Mouse (Mus musculus) kidney, embryonic 16.5 days (tissue): ENCODE results near the gene Mief1. TPM values are rescaled to one million over a fixed set of nuclear protein-coding genes. Genes with fewer than 3 reads are reported as not detected.

Source experiments
- ATAC-seq: fragments of 200-750 bp; cut with Nextera tagmentation; 2 replicates; pipeline ENCODE4 v1.8.0; 2017; ENCODE audit warnings: moderate TSS enrichment; ENCODE audit not compliant: low FRiP score, low TSS enrichment
- H3K27ac ChIP-seq: fragments of 300-500 bp; sonication (generic); 2 replicates; pipeline ENCODE4 v1.5.1; 2014; ENCODE audit warnings: low read length
- H3K27me3 ChIP-seq: fragments of 300-500 bp; sonication (generic); 2 replicates; pipeline ENCODE4 v1.6.1; 2014; ENCODE audit warnings: low read length, control low read depth, mixed read lengths; ENCODE audit not compliant: insufficient read depth
- H3K36me3 ChIP-seq: fragments of 300-500 bp; sonication (generic); 2 replicates; pipeline ENCODE4 v1.6.1; 2014; ENCODE audit warnings: low read length, control low read depth, mixed read lengths; ENCODE audit not compliant: insufficient read depth
- H3K4me1 ChIP-seq: fragments of 300-500 bp; sonication (generic); 2 replicates; pipeline ENCODE4 v1.6.1; 2014; ENCODE audit warnings: low read length, control low read depth, mixed read lengths; ENCODE audit not compliant: insufficient read depth
- H3K4me2 ChIP-seq: fragments of 300-500 bp; sonication (generic); replicated peaks from 2 replicates; pipeline ENCODE4 v1.6.1; 2014; ENCODE audit warnings: low read depth, low read length
- H3K4me3 ChIP-seq: fragments of 300-500 bp; sonication (generic); 2 replicates; pipeline ENCODE4 v1.5.1; 2014; ENCODE audit warnings: mild to moderate bottlenecking, low read length
- H3K9ac ChIP-seq: fragments of 300-500 bp; sonication (generic); replicated peaks from 2 replicates; pipeline ENCODE4 v1.6.1; 2014; ENCODE audit warnings: low read length
- H3K9me3 ChIP-seq: fragments of 300-500 bp; sonication (generic); 2 replicates; pipeline ENCODE4 v1.6.1; 2016; ENCODE audit warnings: low read length, control low read depth
- WGBS: fragments of 180-500 bp; shearing (Covaris S2); extraction: QIAGEN DNeasy Blood & Tissue Kit; methylation state at CpG from one replicate; pipeline ENCODE4 v1.1.7; 2014; 5-methylcytosine and 5-hydroxymethylcytosine counted together
- polyA plus RNA-seq: library from polyadenylated mRNA; unstranded; fragments of >200 nt; fragmentation: Nextera tagmentation; extraction: Ambion mirVana; gene quantifications from 2 replicates; pipeline ENCODE4 v1.2.1, GENCODE M21; 2015

Mief1 gene
- polyA plus RNA-seq, 1 experiment from 2014 or later, result 36.3 TPM

DNA sequence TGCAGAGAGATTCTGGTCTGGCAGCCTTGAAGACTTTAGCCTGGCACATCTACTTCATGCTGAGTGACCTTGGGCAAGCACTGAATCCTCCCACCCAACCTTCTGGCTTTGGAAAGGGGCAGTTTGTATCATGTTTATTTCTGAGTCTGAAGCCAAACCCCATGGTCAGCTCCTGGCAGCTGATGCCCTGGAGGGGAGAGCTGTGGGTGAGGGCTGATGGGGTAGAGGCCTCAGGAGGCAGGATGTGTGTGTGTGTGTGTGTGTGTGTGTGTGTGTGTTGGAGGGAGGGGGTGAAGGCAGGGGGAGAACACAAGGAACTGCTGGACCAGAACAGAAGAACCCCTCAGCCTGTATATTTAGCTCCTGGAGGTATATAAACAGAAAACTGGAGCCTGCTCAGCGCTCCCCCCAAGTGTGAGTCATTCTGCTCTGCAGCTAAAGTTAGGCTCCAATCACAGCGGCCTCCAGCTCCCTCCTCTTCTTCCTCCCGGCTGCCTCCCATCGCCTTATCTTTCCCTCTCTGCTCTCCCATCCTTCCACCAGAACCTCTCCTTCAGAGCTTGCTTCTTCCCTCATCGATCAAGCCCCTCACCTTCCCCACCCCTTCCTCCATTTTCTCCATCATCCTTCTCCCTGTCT lies 44.4 kb downstream of the Mief1 start:
- Histone ChIP-seq H3K9ac (no peak overlapping the region), H3K9me3 (no peaks in the 10 kb centered on the region), H3K36me3 (no peaks in the 10 kb centered on the region), H3K27me3 (no peaks in the 10 kb centered on the region; the same call in 1 of the 2 replicates), H3K4me3 (no peak overlapping the region), H3K4me1 (no peaks in the 10 kb centered on the region), H3K27ac (no peak overlapping the region), H3K4me2 (no peak overlapping the region)
- ATAC-seq, result no peak
- WGBS, result 79% methylated on average over 5 of the region's 5 CpGs

GRCm38 (mm10) chr15:80279053-80279452 lies 45.2 kb downstream of the Mief1 start:
- ATAC-seq, result no peak
- H3K36me3 ChIP-seq, result no peaks in the 10 kb centered on the region
- H3K9me3 ChIP-seq, result no peaks in the 10 kb centered on the region
- H3K27me3 ChIP-seq, result peaks cover 4% of the 10 kb centered on the region
- no peak overlapping the region for H3K4me3 ChIP-seq
- 86% methylated on average over 2 of the region's 2 CpGs for WGBS
- no peak overlapping the region for H3K27ac ChIP-seq
- no peaks in the 10 kb centered on the region for H3K4me1 ChIP-seq
- H3K4me2 ChIP-seq, result no peak overlapping the region
- H3K9ac ChIP-seq, result no peak overlapping the region

DNA sequence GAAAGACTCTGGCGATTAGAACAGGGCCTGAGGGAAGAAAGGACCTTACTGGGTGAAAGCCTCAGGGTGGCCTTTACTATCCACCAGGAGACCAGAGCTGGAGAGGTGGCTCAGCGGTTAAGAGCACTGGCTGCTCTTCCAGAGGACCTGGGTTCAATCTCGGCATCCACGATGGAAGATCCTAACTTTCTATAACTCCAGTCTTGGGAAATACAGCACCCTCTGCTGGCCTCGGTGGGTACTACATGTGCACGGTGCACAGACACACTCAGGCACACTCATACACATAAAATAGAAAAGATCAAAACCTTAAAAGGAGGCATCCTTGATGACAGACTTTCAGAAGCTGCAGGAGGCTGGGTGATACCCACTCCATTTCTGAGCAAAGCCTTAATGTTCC lies 46.8 kb downstream of the Mief1 start:
- H3K27me3 ChIP-seq, result peaks cover 20% of the 10 kb centered on the region
- H3K4me3 ChIP-seq, result no peak overlapping the region
- H3K9ac ChIP-seq, result no peak overlapping the region
- no peak for ATAC-seq
- no peaks in the 10 kb centered on the region for H3K4me1 ChIP-seq
- no peak overlapping the region for H3K4me2 ChIP-seq
- no peaks in the 10 kb centered on the region for H3K9me3 ChIP-seq
- WGBS, result 25% methylated on average over 6 of the region's 6 CpGs
- H3K36me3 ChIP-seq, result no peaks in the 10 kb centered on the region
- H3K27ac ChIP-seq, result no peak overlapping the region

DNA sequence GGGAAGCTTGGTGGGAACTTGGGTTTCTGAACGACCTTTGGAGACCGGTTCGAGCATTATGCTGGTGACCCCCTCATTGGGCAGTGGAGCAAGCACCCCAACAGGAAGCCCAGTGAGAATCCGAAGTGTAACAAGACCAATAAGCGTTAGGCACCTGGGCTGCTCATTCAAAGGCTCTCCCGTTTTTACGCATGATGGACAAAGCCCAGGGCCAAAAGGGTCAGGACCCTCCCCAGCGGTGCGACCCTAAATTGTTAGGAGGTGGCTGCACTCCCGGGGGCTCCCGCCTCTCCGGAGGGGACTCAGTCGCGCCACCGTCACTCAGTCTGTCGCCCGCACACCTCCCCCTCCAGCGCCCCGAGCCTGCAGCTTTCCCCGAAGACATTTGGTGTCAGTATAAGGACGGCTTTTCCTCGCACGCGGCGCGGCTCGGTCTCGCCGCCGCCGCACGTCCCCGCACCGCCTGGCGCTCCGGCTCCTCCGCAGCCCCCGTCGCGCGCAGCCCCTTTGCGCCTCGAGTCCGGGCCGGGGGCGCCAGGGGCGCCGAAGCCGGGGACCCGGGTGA lies 53.1 kb downstream of the Mief1 start, which contains the start of gene Cacna1i:
TSS of gene Cacna1i (plus strand) at position 388 of the 565 bp plus-strand sequence.
- 1% methylated on average over 37 of the region's 50 CpGs for WGBS
- Histone ChIP-seq H3K4me3 (peak within 1 kb of the TSS; percentile 49), H3K4me2 (peak within 1 kb of the TSS; percentile 92), H3K4me1 (0 out of 2 replicates have a peak, but pooled peaks cover 4% of the 10 kb centered on the region), H3K27ac (no peak within 1 kb of the TSS), H3K9ac (no peak within 1 kb of the TSS; the same call in 1 of the 2 replicates), H3K9me3 (no peaks in the 10 kb centered on the region), H3K27me3 (peaks cover 69% of the 10 kb centered on the region), H3K36me3 (no peaks in the 10 kb centered on the region)
- no peak for ATAC-seq

DNA sequence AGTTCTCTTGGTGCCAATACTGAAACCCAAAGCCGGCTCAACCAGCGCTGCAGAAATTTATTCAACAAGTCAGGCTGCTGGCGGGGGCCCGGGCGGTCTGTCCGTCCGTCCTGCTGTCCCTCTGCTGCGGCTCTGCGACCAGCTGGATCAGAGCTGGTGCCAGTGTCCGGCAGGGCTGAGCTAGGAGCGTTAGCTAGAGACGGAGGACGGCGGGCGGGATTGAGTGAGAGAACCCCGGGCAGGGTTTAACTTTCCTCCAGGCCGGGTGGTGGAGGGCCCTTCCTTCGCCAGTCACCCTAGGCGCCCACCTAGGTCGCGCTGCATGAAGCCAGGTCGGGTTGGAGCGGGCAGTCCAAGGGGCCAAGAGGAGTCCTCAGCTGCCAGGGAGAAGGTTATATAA lies 54.2 kb downstream of the Mief1 start:
- H3K9ac ChIP-seq, result no peak overlapping the region
- peak overlapping the region; percentile 92 for H3K4me2 ChIP-seq
- 4% methylated on average over 23 of the region's 23 CpGs for WGBS
- H3K27me3 ChIP-seq, result peaks cover 69% of the 10 kb centered on the region
- H3K36me3 ChIP-seq, result no peaks in the 10 kb centered on the region
- peak overlapping the region; percentile 49 for H3K4me3 ChIP-seq
- no peak for ATAC-seq
- no peaks in the 10 kb centered on the region for H3K9me3 ChIP-seq
- 0 out of 2 replicates have a peak, but pooled peaks cover 4% of the 10 kb centered on the region for H3K4me1 ChIP-seq
- H3K27ac ChIP-seq, result no peak overlapping the region

DNA sequence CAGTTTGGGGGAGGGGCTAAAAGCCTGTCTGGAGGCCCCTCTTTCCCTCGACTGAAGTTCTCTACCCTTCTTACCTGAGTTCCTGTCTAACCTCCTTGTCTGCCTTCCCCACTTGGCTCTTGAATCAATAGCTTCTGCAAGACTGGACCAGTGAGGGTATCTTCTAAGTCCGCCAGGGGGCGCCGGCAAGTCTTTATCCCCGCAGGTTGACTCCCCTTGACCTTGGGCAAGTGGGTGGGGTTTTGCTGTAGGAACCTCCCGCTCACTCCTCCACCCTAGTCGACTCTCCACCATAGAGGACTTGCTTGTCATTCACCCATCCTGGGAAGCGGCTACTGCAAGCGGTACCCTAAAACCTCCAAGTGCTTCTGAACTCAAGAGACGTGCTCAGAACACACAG lies 55.6 kb downstream of the Mief1 start:
- ATAC-seq, result no peak
- WGBS, result 10% methylated on average over 10 of the region's 10 CpGs

DNA sequence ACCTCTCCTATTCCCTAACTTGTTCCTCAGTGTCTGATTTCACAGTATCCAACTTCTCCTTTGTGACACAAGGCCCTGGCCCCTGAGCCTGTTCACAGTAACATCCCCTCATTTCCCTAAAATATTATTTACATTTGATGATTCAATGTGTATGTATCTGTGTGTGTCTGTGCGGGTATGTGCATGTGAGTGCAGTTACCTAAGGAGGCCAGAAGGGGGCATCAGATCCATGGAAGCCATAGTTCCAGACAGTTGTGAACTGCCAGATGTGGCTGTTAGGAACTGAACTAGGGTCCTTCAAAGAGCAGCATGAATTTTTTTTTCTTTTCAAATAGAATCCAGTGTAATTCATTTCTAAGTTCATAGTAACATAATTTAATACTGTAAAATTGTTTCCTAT lies 63.3 kb downstream of the Mief1 start:
- Histone ChIP-seq H3K4me3 (no peak overlapping the region), H3K4me2 (no peak overlapping the region), H3K9ac (no peak overlapping the region), H3K9me3 (peaks cover 3% of the 10 kb centered on the region; the same call in 1 of the 2 replicates), H3K27ac (no peak overlapping the region), H3K36me3 (no peaks in the 10 kb centered on the region), H3K4me1 (no peaks in the 10 kb centered on the region), H3K27me3 (no peaks in the 10 kb centered on the region)
- ATAC-seq, result no peak
- 98% methylated on average over 1 of the region's 1 CpGs for WGBS

More for the DNA sequence above, 55.6 kb downstream of the Mief1 start:
- Histone ChIP-seq H3K4me1 (0 out of 2 replicates have a peak, but pooled peaks cover 4% of the 10 kb centered on the region), H3K4me2 (no peak overlapping the region), H3K36me3 (no peaks in the 10 kb centered on the region), H3K9me3 (no peaks in the 10 kb centered on the region), H3K27ac (no peak overlapping the region), H3K27me3 (peaks cover 61% of the 10 kb centered on the region), H3K4me3 (no peak overlapping the region), H3K9ac (no peak overlapping the region)

Other genes with a start within 250 kb of the Mief1 start
- gene Pdgfb, start 219.0 kb upstream of the Mief1 start, polyA plus RNA-seq, result 4.3 and 6.2 TPM in 2 replicates
- gene Syngr1, start 142.7 kb upstream of the Mief1 start, polyA plus RNA-seq, result 14.3 and 16.0 TPM in 2 replicates
- 981 and 1,131 TPM in 2 replicates for gene Rpl3, start 142.2 kb upstream of the Mief1 start, polyA plus RNA-seq
- 44.1 and 44.7 TPM in 2 replicates for gene Tab1, start 100.9 kb upstream of the Mief1 start, polyA plus RNA-seq
- gene Mgat3, start 60.3 kb upstream of the Mief1 start, polyA plus RNA-seq, result 9.4 and 9.5 TPM in 2 replicates
- gene AC140267.1, start 1.8 kb downstream of the Mief1 start, polyA plus RNA-seq, result 3.3 TPM in 1 of 2 replicates, not detected in the other
- 127 and 132 TPM in 2 replicates for gene Atf4, start 21.2 kb downstream of the Mief1 start, polyA plus RNA-seq
- gene Rps19bp1, start 30.3 kb downstream of the Mief1 start, polyA plus RNA-seq, result 48.5 and 50.8 TPM in 2 replicates
- not detected in 2 replicates for gene Cacna1i, start 53.2 kb downstream of the Mief1 start, polyA plus RNA-seq